In the genomic region with DNA sequence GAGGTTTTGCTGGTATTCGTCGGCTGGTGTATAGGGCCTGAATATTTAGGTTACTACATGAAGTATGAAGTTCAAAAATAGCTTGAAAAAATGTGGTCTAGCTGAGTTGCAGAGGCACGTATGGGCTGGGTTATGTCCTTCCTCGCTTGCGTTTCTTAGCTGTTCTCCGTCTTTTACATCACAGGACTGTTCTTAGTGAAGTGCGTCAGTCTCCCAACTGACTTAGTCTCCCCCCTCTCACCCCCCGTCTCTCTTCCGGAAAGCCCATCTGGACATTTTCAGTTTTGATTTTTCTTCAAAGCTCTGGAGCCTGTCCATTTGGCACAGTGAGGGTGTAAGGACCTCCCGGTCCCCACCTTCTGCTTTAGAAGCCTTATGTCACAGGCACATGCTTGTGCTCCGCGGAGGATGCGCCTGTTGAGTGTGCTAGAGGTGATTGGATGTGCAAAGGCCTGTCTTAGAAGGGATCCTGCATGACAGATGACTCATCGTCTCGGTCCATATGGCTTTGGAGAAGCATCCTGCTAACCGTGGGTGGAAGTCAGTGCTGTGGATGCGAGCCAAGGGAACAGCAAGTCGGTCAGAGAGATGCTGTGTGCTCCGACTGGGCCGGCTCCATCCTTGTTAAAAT, we compare ENCODE assay signal across 9 mouse cellular contexts. TPM values are rescaled to one million over a fixed set of nuclear protein-coding genes. Genes with fewer than 3 reads are reported as not detected.
A peak's percentile ranks its signal among the peaks of the same experiment; 100 is the strongest.
DNase-seq lines count a peak whose midpoint lies in the region; ATAC-seq lines count a peak whose summit lies in the region.
"Had no signal": no experiment of that assay in that cellular context is flagged by ENCODE, and none has a peak within 500 bp of the region (broad histone marks: within the 10 kb centered on the region; RNA-seq: fewer than 3 reads in every experiment).

No protein-coding gene starts in this region.

- peak; percentile 29 for DNase-seq in kidney, postnatal 10 days
- DNase-seq in kidney, adult 18-20 months = no peak
- DNase-seq in frontal cortex, postnatal 25 days (ENCODE audit: low spot score in 2 of 2) = peak; percentile 55 to 60
- peak; percentile 65 to 85 for DNase-seq in layer of hippocampus, postnatal 14 days (ENCODE audit: low spot score in 2 of 2)
- peak; percentile 86 to 94 for DNase-seq in right cerebral cortex, postnatal 10 days (ENCODE audit: low spot score in 2 of 2)
- DNase-seq in thymus, postnatal 0 days (ENCODE audit: low spot score) = no peak
- DNase-seq in adrenal gland, adult 18-20 months (ENCODE audit: low spot score in 2 of 2) = no peak

- no peak for ATAC-seq in CD4-positive, CD25-positive, alpha-beta regulatory T cell, adult 4 months

RNA-seq across cellular contexts. Expression of a gene that starts 31.2 kb away (rescaled TPM):
- 10 to 100 TPM; 50.0 to 61.6 TPM for total RNA-seq in layer of hippocampus, postnatal 14 days (2021)
- 0.68 and 1.3 TPM in 2 replicates for polyA plus RNA-seq in thymus, postnatal 0 days (2015; fragmentation: Nextera tagmentation; extraction: Ambion mirVana)
- under 1 TPM; 0.09 to 0.99 TPM for polyA plus RNA-seq in CD4-positive, CD25-positive, alpha-beta regulatory T cell, adult 4 months (2017; shearing (Covaris generic))
- 1 to 10 TPM; 6.9 to 8.4 TPM for total RNA-seq in adrenal gland, adult 18-20 months (2021)
- total RNA-seq: G1E had no signal
- polyA plus RNA-seq: G1E had no signal

RNA-seq across cellular contexts. Expression of a gene that starts 46.2 kb away (rescaled TPM):
- 100 to 1,000 TPM; 318 to 332 TPM for total RNA-seq in layer of hippocampus, postnatal 14 days (2021)
- 9.6 and 13.8 TPM in 2 replicates for polyA plus RNA-seq in thymus, postnatal 0 days (2015; fragmentation: Nextera tagmentation; extraction: Ambion mirVana)
- polyA plus RNA-seq in CD4-positive, CD25-positive, alpha-beta regulatory T cell, adult 4 months (2017; shearing (Covaris generic)) = 1 to 10 TPM; 2.3 to 3.1 TPM
- total RNA-seq in adrenal gland, adult 18-20 months (2021) = 1 to 10 TPM; 5.0 to 5.4 TPM
- polyA plus RNA-seq: G1E had no signal

Comparison
In these comparisons a context has a peak if more than half of its experiments do, and no peak if none do; other contexts are left out.
1. DNase-seq: peak in kidney, postnatal 10 days (single experiment), frontal cortex, postnatal 25 days (2 of 2), layer of hippocampus, postnatal 14 days (2 of 2) and right cerebral cortex, postnatal 10 days (2 of 2); none in kidney, adult 18-20 months (single experiment), thymus, postnatal 0 days (single experiment) and adrenal gland, adult 18-20 months (0 of 2).
2. RNA of a gene that starts 31.2 kb away (total RNA-seq): 50.0 to 61.6 TPM in layer of hippocampus, postnatal 14 days; 6.9 to 8.4 TPM in adrenal gland, adult 18-20 months; every median in the first group is over 4 times any median in the second.
3. RNA of a gene that starts 46.2 kb away (total RNA-seq): 318 to 332 TPM in layer of hippocampus, postnatal 14 days; 5.0 to 5.4 TPM in adrenal gland, adult 18-20 months; every median in the first group is over 10 times any median in the second.